Mouse (Mus musculus): ENCODE data around the gene Gtf3c5.

DNA sequence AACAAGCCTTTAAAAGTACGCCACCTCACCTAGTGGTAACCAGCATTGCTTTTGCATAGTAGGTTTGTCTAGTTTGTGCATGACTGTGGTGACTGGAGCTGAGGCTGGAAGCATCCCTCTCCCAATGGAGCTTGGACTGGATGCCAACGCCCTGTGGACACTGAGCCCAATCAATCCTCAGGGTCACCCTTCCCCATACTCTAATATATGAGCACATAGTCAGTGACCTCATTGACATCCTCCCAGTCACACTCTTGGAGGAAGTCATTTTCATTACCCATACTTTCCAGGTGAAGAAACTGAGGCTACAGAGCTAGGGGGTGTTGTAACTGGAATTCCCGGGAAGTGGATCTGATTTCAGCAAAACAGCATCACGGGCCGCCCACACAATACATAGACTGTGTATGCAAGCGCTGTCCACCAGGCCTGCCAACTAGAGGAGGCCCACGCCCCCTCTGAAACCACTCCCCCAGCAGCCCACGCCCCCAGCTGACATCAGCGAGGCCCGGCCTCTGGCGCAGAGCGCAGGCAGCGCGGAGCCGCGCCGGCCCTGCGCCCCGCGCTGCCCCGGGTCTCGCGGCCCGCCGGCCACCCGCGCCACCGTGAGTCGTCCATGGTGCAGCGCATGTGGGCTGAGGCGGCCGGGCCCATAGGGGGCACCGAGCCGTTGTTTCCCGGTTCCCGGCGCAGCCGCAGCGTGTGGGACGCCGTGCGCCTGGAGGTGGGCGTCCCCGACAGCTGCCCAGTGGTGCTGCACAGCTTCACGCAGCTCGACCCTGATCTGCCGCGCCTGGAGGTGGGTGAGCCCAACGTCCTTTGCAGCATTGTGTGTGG lies 50.4 kb downstream of the Gtf3c5 start:
- TF ChIP-seq CTCF (IDR thresholded peaks at IDR 0.05 in 2 of 3, conservative IDR thresholded peaks at IDR 0.05 in 1 of 3; ENCODE audit: control insufficient read depth in 1 of 3, insufficient read depth in 1 of 3, low read depth in 2 of 3, low read length in 3 of 3, poor library complexity in 1 of 3, severe bottlenecking in 1 of 3) (no peak), USF1 (IDR thresholded peaks at IDR 0.05; ENCODE audit: low read depth, low read length) (no peak), EP300 (IDR thresholded peaks at IDR 0.05; ENCODE audit: low read depth in 1 of 2, low read length in 2 of 2) (no peak), POLR2A (IDR thresholded peaks at IDR 0.05; ENCODE audit: control insufficient read depth in 1 of 2, insufficient read depth in 1 of 2, low read depth in 1 of 2, low read length in 2 of 2, poor library complexity in 1 of 2) (peak; percentile 45 to 69; a peak in 2 of 4 replicates), SMC3 (IDR thresholded peaks at IDR 0.05; ENCODE audit: low read depth, low read length) (no peak), ETS1 (IDR thresholded peaks at IDR 0.05; ENCODE audit: low read depth, low read length) (no peak)

All from MEL (cell line).